Mouse (Mus musculus): Measurements from ENCODE around the gene Zfp341. TPM values are rescaled to one million over a fixed set of nuclear protein-coding genes. Genes with fewer than 3 reads are reported as not detected.
A peak's percentile ranks its signal among the peaks of the same experiment; 100 is the strongest.

The Zfp341 gene
- total RNA-seq, 4 experiments from 2014 or later, result 2.9 to 4.4 (median 4.0) TPM

DNA sequence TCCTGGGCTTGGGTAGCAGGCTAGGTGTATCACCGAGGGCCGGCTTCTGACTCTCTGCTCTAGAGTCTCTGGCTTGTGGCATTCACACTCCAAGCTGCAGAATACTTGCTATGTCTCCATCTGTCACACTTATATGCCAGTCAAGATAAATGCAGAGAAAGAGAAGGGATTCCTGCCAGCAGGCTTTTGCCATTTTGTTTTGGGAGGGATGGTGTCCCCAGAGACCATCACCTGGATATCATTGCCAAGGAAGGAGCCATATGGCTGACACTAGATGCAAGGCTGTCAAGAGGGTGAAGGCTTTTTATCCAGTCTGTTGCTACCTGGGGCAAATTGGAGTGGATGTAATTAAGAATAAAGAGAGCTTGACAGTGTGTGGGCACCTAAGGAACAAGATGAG, 22.7 kb downstream of the Zfp341 start:
- DNase-seq, result no peak

DNA sequence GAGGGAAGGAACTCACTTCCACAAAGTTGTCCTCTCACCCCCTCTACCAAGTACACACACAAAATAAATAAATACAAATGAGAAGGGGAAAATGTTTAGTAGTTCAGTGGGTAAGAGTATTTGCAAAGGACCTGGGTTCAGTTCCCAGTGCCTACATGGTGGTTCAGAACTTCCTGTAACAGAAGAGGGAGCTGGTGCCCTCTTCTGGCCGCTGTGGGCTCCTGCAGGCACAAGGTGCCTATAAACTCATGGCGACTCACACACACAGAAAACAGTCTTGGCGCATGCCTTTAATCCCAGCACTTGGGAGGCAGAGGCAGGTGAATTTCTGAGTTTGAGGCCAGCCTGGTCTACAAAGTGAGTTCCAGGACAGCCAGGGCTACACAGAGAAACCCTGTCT, 25.4 kb downstream of the Zfp341 start:
- DNase-seq, result no peak

DNA sequence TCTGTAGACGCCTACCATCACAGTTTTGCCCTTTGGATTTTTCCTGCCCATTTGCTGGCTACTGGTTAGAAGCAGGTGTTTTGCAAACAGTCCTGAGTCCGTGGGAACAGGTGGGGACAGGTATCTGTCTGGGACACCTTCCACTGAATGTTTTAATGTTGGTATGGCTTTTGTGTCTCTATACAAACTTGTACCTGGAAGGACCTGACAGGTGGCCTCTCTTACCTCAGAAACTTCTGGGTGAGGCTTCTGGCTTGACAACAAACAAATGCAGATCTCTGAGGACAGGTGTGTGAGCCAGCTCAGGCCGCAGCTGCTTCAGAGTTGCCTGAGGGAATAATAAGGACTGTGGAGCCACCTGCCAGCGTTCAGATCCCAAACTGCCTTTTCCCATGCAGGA, 26.0 kb downstream of the Zfp341 start:
- no peak for DNase-seq

DNA sequence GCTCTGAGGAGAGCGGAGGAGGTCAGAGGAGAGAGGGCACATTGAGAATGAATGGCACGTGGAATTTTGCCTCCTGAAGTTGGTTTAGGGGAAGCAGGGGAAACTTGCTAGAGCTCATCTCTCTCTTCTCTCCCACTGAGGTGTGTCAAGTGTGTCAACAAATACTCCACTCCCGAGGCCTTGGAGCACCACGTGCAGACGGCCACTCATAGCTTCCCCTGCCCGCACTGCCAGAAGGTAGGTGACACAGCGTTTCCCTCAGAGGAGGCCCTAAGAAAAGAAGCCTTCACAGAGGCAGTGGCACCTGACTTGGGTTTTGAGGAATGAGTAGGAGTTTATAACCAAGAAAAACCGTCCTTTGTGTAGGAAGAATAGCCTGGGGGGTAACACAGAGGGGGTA, 28.1 kb downstream of the Zfp341 start:
- no peak for DNase-seq

DNA sequence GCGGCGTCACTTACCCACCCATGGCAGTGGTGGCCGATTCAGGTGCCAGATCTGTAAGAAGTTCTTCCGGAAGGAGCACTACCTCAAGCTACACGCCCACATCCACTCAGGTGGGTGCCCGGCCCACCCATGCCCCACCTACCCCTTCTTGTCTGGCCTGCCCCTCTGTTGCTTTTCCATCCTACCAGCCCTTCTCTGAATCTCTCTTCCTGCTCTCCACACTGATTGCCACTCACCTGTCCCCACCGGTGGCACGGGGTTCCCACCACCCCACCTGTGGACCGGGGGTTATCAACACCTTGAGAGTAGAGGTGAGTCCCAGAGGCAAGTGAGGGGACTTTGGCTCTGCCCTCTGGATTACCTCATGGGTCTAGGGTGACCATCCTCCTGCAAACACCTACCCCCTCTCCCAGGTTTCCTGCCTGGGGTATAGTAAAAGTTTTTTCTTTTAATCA, 28.9 kb downstream of the Zfp341 start:
- DNase-seq, result no peak

DNA sequence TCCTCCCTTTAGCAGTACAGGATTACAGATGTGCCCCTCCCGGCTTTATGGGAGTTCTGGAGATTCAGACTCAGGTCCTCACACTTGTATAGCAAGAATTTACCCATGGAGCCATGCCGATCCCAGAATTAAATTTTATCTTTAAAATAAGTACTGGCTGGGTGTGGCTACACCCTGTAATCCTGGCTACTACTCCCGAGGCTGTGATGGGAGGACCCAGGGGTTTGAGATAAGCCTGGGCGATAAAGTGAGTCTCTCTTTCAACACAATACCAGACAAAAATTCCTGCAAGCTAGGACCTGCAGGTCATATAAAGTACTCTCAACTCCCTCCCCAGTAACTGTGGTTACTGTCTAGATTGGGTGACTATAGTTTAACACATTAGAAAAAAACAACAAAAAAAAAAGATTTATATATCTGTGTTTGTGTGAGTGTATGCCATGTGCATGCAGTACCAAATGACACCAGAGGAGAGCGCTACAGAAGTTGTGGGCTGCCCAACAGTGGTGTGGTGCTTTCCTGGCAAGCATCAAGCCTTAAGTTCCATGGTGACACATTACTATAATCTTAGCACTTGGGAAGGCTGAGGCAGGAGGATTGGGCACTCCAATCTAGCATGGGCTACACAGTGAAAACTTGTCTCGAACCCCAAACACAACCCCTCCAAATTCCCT, 29.8 kb downstream of the Zfp341 start:
- DNase-seq, result no peak

DNA sequence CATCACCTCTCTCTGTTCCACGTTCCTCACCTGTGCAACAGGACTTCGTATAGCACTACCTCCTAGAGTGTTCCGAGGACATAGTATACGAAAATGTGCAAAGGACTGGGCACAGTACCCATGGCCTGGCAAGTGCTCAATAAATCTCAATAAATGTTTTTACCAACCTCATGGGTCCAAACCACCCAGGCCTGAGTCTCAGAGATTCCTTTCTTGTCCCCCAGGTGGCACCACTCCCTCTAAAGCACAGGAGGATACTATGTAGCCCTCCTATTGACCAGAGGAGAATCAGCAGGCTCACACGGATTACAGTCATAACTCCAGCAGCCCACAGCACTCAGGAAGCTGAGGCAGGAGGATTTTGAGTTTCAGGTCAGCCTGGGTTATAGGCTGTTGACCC, 33.5 kb downstream of the Zfp341 start:
- DNase-seq, result no peak

DNA sequence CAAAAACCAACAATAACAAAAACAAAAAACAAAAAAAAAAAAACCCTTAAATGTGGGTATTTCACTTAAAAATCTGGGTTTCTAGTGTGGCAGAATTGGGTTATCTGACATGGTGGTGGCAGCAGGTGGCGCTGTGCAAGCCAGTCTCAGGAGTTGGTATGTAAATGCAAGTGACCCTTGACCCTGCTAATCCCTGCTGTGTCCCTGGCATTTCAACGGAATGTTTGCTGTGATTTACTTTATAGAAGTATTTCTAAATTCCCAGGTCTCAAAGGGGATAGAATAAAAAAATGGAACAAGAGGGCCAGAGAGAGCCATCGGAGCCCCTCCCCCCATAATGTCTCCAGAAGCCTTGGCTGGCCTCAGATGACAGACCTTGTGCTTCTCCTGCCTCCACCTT, 35.0 kb downstream of the Zfp341 start:
- peak; percentile 49 for DNase-seq

DNA sequence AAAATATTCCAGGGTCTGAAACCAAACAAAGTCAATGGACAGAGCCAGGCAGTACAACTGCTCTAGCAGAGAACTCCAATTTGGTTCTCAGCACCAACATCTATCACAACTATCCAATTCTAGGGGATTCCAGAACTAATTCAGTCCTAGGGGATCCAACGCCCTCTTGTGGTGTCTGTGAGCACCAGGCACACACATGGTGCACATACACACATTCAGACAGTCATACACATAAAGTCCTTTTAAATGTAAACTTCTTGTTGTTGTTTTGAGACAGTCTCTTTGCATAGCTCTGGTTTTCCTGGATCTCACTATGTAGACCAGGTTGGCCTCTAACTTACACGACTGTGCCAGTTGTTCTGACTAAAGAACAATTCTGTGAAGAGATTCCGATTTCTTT, 37.3 kb downstream of the Zfp341 start:
- no peak for DNase-seq

DNA sequence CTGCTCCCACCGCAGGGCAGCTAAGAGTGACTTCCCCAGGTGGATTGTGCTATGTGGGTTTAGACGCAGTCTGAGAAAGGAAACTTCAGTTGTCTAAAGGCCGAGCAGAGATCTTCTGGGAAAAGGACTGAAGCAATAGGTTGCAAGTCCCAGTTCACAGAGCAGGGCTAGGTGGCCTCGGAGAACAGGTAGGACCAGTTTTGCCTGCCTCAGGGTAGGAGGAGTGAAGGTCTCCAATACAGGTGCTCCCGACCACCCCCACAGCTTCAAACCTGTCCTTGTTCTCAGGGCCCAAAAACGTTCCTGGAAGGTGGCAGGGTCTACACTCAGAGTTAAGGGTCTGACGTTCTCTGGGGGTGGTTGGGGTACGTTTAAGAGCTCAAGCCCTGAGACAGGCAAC, 38.3 kb downstream of the Zfp341 start, which contains the start of gene Chmp4b:
Gene Chmp4b, plus strand, starts transcription at position 343 of the 400 bp plus-strand sequence.
- DNase-seq, result no peak

DNA sequence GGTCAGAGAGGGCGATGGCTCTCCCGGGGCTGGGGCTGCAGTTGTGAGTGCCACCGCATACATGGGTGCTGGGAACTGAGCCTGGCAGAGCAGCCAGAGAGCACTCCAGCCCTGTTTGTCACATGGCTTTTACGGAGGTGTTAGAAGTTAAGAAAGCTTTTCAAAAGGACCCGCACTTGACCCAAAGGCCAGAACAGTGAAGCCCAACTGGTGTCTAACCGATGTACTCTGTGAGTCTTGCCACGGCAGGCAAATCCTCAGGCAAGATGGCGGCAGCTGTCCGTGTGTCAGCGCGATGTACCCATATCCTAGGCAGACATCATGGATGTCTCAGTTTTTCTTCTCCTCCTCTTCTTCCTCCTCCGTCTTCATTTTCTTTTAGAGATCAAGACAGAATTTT, 41.9 kb downstream of the Zfp341 start:
- DNase-seq, result no peak

DNA sequence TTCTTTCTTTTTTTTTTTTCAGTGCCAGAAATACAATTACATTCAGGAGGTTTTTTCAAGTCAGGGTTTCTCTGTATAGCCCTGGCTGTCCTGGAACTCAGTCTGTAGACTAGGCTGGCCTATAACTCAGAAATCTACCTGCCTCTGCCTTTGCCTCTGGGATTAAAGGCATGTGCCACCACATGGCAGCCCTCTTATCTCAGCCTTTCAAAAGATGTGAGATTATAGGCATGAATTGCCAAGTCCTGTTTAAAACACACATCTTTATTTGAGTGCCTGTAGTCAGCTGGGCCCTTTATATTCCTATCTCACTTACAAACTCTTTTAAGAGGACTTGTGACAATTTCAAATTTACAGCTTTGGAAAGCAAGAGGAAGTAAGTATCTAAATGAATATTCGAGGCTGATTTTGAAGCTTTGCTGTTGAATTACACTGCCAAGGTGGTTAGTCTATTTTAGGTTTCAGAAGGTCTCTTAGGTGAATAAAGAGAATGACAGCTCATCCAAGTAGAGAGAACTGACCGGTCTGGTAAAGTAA, 42.8 kb downstream of the Zfp341 start:
- DNase-seq, result no peak

DNA sequence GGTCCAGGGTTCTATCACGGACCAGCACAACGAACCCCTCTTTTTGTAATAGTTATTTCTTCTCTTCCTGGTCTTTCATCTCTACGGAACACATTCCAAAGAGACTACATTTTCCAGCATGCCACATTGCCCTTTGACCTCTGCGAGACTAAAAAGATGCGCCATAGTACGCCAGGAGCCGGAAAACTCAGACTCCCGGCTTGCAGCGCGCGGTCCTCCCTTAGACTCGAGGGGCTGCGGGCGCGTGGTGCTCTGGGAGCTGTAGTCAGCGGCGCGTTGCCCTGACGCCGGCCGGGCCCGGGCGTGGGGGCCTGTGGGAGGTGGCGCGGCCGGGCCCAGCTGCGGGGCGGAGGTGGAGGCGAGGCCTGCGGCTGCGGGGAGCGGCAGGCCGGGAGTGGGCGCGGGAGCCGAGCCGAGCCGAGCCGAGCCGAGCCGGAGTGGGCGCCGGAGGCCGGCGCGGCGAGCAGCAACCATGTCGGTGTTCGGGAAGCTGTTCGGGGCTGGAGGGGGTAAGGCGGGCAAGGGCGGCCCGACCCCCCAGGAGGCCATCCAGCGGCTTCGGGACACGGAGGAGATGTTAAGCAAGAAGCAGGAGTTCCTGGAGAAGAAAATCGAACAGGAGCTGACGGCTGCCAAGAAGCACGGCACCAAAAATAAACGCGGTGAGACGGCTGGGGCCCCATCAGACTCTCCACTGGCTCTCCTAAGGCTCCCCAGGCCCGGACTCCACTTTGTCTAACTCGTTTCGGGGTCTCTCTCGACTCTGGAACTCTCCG, 43.8 kb downstream of the Zfp341 start:
- DNase-seq, result peak; percentile 97

DNA sequence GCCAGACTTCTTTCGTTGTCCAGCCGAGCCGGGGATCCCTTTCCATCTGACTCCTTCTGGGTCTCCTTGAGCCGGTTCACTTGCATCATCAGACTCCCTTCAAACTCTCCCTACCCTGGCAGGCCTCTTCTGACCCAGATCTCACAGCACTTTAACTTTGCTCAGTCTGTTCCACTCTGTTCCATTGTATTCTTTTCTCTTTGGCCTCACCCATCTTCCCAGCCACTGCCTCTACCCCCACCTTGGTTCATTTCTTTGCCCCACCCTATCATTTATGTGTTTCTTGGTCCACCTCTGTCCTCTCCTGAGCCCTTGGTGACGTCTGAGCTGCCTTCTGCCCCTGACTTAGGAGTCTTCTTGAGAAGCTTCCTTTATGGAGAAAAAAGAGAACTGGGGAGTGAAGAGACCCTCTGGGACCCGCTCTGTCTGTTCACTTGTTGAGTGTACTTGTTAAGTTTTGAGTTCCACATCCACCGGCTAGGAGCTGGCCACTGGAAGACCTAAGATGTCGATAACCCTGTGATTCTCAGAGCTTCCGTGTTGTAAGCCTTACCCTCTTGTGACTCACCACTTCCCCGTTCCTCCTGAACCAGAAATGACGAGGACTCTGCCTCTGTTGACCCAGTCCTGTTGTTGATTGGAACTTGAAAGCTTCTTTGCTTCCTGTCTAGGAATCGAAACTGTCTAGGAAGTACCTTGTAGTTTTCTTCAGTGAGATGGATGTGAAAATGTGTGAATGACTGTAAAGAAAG, 44.6 kb downstream of the Zfp341 start:
- DNase-seq, result peak; percentile 46

DNA sequence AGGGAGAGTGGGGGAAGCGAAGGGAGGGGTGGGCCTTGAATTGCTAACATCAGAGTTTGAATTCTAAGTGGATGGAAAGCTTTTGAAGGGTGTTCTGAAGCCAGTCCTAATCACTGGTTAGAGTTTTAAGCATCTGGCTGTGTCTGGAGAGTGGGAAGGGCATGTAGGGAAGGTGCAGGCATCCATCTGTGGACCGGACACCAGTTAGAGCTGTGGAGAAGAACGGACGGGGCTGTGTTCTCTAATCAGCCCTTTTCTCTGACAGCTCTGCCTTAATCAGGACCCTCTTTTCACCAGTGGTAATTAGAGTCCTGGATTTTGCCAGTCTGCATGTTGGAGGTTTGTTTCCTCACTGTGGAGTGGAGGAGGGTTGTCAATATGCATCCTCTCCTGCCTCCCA, 46.0 kb downstream of the Zfp341 start:
- no peak for DNase-seq

DNA sequence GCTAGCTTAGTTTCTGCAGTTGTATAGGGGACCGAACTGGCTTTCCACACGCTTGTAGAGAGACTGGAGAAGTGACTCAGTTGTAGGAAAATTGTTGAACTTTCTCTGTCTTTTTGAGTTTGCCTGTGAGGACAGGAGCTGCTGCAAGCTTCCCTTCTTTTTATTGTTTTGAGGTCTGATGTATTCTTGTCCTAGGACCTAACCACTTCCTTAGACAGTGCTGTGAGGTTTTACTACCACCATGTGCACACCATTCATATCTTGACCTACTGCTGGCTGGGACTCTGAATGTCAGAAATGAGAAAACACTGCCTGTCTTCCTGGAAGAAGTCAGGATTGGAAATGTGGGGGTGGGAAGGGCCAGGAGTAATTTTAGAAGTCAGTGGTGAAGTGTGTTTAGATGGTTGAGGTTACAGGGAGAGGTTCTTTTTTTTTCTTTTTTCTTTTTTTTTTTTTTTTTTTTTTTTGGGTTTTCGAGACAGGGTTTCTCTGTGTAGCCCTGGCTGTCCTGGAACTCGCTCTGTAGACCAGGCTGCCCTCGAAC, 46.5 kb downstream of the Zfp341 start:
- no peak for DNase-seq

DNA sequence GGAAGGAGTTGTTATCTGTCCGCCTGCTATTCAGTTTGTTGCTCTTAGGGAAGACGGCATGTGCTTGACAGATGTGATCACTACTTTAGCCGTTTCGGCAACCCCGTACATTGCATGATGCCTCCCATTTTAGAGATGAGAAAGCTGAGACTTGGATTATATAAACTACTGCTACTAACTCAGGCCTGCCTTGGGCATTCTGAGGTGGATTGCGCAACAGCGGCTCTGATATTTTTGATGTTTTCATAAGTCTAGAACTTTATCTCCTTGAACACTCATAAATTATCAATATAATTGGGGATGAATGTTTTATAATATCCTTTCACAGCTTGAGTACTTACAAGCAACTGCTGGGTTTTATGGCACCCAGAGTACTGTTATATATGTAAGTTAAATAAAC, 55.6 kb downstream of the Zfp341 start:
- DNase-seq, result no peak

DNA sequence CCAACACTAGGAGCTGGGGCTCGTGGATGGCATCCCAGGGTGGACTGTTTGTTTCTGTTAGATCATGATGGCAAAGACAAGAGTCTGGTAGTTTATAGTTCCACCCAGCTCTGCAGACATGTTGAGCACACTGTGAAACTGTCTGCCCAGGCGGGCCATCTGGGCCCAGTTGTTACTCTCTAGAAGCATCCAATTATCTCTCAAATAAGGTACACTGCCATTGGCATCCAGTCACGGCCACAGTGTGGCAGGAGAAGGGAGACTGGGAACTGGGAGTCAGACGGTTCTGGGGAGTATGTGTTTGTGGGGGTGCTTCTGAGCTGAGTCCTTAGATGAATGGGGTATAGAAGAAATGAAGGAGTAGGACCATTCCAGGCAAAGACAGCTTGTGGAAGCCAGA, 57.0 kb downstream of the Zfp341 start:
- no peak for DNase-seq

DNA sequence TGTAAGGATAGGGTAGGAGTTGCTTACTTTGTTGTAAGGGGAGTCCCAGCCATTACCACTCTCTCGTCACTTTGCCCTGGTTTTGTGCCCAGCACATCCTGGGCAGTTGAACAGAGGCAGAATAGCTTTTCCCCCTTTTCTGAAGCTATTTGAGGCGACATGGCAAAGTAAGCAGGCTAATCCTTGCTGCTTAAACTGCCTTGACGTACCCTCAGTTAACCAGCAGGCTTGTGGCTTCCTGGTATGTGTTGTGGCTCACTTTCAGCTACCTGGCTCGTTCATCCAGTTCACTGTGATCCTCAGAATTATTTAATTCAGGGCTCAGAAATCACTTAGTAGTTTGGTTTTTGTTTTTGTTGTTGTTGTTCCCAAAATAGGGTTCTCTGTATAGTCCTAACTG, 57.6 kb downstream of the Zfp341 start:
- no peak for DNase-seq

DNA sequence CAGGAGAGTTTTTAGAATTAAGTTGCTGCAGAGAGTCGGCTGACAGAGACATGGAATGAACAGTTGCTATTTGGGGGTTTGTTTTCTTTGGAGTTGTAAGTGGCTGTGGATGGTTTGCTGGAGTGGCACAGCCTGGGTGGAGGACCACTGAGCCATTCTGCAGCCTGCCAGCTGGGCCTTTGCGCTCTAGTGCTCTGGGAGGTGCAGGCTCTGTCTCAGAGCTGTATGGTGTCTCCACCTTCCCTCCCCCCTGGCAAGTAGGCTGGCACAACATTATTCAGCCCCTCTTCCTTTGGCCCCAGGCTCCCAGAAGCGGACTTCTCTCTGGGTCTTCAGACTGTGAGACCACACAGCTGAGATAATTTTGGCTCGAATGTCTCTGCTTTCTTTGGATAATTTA, 60.9 kb downstream of the Zfp341 start:
- DNase-seq, result no peak

DNA sequence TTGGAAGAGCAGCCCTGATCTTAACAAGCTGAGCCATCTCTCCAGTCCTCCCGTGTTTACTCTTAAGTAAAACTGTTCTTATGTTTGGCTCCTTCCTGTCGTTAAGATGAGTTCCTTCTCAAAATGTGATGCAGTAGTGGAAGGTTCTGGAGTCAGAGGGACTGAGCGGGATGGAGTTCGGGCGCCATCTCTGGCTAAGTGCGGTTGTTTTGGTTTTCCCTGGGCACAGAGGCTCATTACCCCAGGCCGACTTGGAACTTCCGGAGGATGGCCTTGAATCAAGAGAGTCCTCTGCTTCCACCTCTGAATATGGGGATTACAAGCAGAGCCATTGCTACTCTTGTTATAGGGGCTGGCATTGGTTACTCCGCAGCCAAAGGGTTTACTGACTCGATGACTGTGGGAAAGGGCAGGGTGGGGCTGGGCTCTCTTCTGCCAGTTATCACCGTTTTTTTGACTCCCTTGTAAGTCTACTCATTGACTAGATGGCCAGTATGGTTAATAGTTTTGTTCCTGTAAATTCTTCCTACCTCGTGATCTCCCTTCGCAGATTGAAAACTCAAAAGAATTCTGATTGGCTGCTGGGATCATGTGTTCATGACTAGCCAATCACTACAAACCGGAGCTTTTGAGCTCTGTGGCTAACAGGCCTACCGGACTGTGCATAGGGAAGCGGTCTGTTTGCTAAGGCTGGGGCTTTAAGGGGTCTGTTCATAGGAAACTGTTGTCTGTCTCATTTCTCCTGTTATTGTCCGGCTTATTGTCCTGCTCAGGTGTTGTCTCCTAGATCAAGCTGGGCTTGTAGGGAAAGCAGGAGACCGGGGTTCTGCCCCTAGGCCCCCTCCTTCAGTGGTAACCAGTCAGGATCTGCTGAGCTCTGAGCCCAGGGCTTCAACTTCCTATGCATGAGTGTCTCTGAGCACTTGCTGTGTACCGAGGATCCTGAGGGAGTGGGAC, 63.8 kb downstream of the Zfp341 start:
- DNase-seq, result no peak
